Mouse (Mus musculus) CH12.LX (cell line): ENCODE data around the gene Trim11.

Experiments used
- CHD2 ChIP-seq: IDR thresholded peaks from 2 replicates; pipeline ENCODE4 v1.6.1; 2011; ENCODE audit warnings: low read length, improper control_type of control experiment
- CTCF ChIP-seq, 2 experiments: IDR thresholded peaks in 1 of 2; conservative IDR thresholded peaks in 1 of 2; 2 replicates each; pipeline ENCODE4 v1.5.1; 2011 to 2012; ENCODE audit warnings: low read depth in 2 of 2, low read length in 2 of 2, improper control_type of control experiment in 1 of 2, inconsistent platforms in 1 of 2, mild to moderate bottlenecking in 1 of 2, moderate library complexity in 1 of 2
- EP300 ChIP-seq: IDR thresholded peaks from 2 replicates; pipeline ENCODE4 v1.6.1; 2011; ENCODE audit warnings: low read length, improper control_type of control experiment
- IRF4 ChIP-seq: IDR thresholded peaks from 2 replicates; pipeline ENCODE4 v1.6.1; 2014; ENCODE audit warnings: low read depth, mild to moderate bottlenecking, inconsistent platforms, low read length, improper control_type of control experiment
- KAT2A ChIP-seq: IDR thresholded peaks from 2 replicates; pipeline ENCODE4 v1.6.1; 2012; ENCODE audit warnings: low read length, improper control_type of control experiment, inconsistent platforms; ENCODE audit not compliant: insufficient replicate concordance
- MAX ChIP-seq: IDR thresholded peaks from 2 replicates; pipeline ENCODE4 v1.6.1; 2011; ENCODE audit warnings: low read length, improper control_type of control experiment
- MEF2A ChIP-seq: IDR thresholded peaks from 2 replicates; pipeline ENCODE4 v1.6.1; 2014; ENCODE audit warnings: low read depth, mild to moderate bottlenecking, inconsistent platforms, low read length, improper control_type of control experiment, borderline replicate concordance
- NRF1 ChIP-seq: IDR thresholded peaks from 2 replicates; pipeline ENCODE4 v1.6.1; 2014; ENCODE audit warnings: low read depth, mild to moderate bottlenecking, inconsistent platforms, low read length, improper control_type of control experiment, moderate library complexity
- POLR2A ChIP-seq: IDR thresholded peaks from 2 replicates; pipeline ENCODE4 v1.6.1; 2011; ENCODE audit warnings: low read depth, mild to moderate bottlenecking, improper control_type of control experiment, low read length
- POLR2AphosphoS2 ChIP-seq: IDR thresholded peaks from 2 replicates; pipeline ENCODE4 v1.6.1; 2011; ENCODE audit warnings: low read depth, low read length, improper control_type of control experiment
- TBP ChIP-seq: conservative IDR thresholded peaks from 2 replicates; pipeline ENCODE4 v1.6.1; 2011; ENCODE audit warnings: low read depth, low read length, improper control_type of control experiment
- TCF12 ChIP-seq: IDR thresholded peaks from 2 replicates; pipeline ENCODE4 v1.6.1; 2014; ENCODE audit warnings: low read depth, mild to moderate bottlenecking, inconsistent platforms, low read length, improper control_type of control experiment
- ZC3H11A ChIP-seq: IDR thresholded peaks from 2 replicates; pipeline ENCODE4 v1.6.1; 2012; ENCODE audit warnings: low read depth, mild to moderate bottlenecking, inconsistent platforms, low read length, improper control_type of control experiment

DNA sequence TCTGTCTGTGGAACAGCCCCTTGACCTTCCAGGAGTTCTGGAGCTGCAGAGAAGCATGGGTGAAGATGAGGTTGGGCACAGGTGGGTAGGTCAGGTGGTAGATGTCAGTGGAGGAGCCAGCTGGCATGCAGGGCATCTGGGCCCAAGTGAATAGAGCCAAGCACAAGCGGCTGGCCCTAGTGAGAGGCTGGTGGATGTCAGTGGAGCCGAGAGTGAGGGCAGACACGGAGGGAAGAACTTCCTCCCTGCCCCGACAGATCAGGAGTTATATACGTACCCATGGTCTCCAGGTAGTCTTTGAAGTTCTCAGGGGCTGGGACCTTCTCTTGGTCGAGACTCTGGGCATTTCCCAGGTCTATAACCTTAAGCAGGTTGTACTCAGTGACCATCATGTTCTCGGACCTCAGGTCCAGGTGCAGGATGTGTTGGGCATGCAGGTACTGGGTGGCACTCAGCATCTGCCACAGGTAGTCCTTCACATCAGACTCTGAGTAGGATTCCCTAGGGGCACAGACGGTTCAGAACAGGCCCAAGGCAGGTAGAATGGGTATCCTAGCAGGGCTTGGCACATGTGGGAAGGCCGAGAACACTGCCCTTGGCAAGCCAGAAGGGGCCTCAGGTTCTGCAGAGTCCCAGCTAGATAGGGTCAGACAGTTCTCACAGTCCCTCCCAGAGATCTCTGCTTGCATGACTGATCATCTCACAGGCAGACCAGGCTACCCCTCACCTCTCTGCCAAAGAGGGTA is 17.3 kb downstream of the Trim11 start:
- TF ChIP-seq CTCF (conservative IDR thresholded peaks at IDR 0.05 in 1 of 2, IDR thresholded peaks at IDR 0.05 in 1 of 2; ENCODE audit: low read depth in 2 of 2, low read length in 2 of 2): no peak
- no peak for TF ChIP-seq POLR2AphosphoS2
- no peak for TF ChIP-seq NRF1
- TF ChIP-seq MAX: no peak
- TF ChIP-seq EP300: no peak
- TF ChIP-seq KAT2A: no peak
- no peak for TF ChIP-seq POLR2A
- no peak for TF ChIP-seq IRF4
- no peak for TF ChIP-seq TBP
- TF ChIP-seq CHD2: no peak
- no peak for TF ChIP-seq MEF2A
- TF ChIP-seq TCF12: no peak
- TF ChIP-seq ZC3H11A: no peak
